Mouse (Mus musculus) liver, embryonic 14.5 days (tissue): ENCODE measurements around the gene Trabd2b.

Source experiments
- CTCF ChIP-seq: IDR thresholded peaks from 2 replicates; pipeline ENCODE4 v1.5.1; 2016; ENCODE audit warnings: antibody characterized with exemption, low read depth, control low read depth
- EP300 ChIP-seq: IDR thresholded peaks from 2 replicates; pipeline ENCODE4 v1.6.1; 2016; ENCODE audit warnings: antibody characterized with exemption, low read depth

GRCm38 (mm10) chr4:114495688-114496426 lies 89.3 kb downstream of the Trabd2b start:
- TF ChIP-seq CTCF (no peak), EP300 (no peak)
